Mouse (Mus musculus) spleen, adult 2 months (tissue): ENCODE data around the gene Myl10. TPM values are rescaled to one million over a fixed set of nuclear protein-coding genes. Genes with fewer than 3 reads are reported as not detected.

Experiments
- DNase-seq, 2 experiments: peaks; one replicate each; pipeline versions ENCODE4 v3.0.0 to v3.0.0-alpha.2; 2012 to 2021; ENCODE audit warnings: low spot score in 2 of 2, low read depth in 1 of 2
- H3K27ac ChIP-seq: fragments of 200-500 bp; 2 replicates; pipeline ENCODE4 v1.5.1; 2012; ENCODE audit warnings: low read length, inconsistent platforms; ENCODE audit not compliant: insufficient read depth
- H3K27me3 ChIP-seq: fragments of 200-500 bp; 2 replicates; pipeline ENCODE4 v1.6.1; 2012; ENCODE audit warnings: mild to moderate bottlenecking, moderate library complexity, low read length, inconsistent platforms; ENCODE audit not compliant: control insufficient read depth, insufficient read depth
- H3K36me3 ChIP-seq: fragments of 200-500 bp; 2 replicates; pipeline ENCODE4 v1.6.1; 2012; ENCODE audit warnings: mild to moderate bottlenecking, low read length, inconsistent platforms; ENCODE audit not compliant: control insufficient read depth, insufficient read depth
- H3K4me1 ChIP-seq: fragments of 200-500 bp; 2 replicates; pipeline ENCODE4 v1.6.1; 2011; ENCODE audit warnings: inconsistent platforms; ENCODE audit not compliant: control insufficient read depth, insufficient read depth, insufficient read length
- H3K4me3 ChIP-seq: fragments of 200-500 bp; 2 replicates; pipeline ENCODE4 v1.5.1; 2011; ENCODE audit warnings: mild to moderate bottlenecking, inconsistent platforms; ENCODE audit not compliant: insufficient read depth, insufficient read length; ENCODE audit errors: extremely low read depth
- CTCF ChIP-seq: fragments of 200-500 bp; IDR thresholded peaks from 2 replicates; pipeline ENCODE4 v1.5.1; 2011; ENCODE audit warnings: mild to moderate bottlenecking, inconsistent platforms; ENCODE audit not compliant: insufficient read depth, insufficient read length, insufficient replicate concordance; ENCODE audit errors: extremely low read depth
- POLR2A ChIP-seq: fragments of 200-500 bp; IDR thresholded peaks from 2 replicates; pipeline ENCODE4 v1.6.1; 2011; ENCODE audit warnings: low read depth, low read length, inconsistent platforms
- WGBS: fragments of 180-500 bp; shearing (Covaris S2); methylation state at CpG from one replicate; pipeline ENCODE4 v1.1.7; 2018; 5-methylcytosine and 5-hydroxymethylcytosine counted together
- polyA plus RNA-seq: library from polyadenylated mRNA; depleted of rRNA; stranded (reverse); fragments of >200 nt; gene quantifications from 2 replicates; pipeline ENCODE4 v1.2.3, GENCODE M21; 2012

Gene Myl10
- polyA plus RNA-seq, 1 experiment: not detected

DNA sequence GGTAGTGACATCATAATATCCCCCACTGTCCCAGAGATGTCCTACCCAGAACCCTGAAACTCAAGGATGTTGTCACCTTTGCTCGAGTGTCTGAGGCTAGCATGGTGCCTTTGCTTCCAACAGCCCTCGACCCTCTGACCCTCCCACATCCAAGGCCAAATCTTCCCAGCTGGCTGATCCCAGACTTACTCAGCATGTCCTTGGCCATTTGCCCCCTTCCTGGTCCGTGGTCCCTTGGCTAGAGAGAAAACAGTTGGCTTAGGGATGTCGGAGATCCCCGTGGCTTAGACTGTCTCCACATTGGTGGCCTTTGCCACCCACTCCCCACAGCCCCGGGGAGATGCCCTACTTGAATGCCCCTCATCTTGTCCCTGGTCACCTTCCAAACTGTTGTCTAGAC is 4.1 kb upstream of the Myl10 start:
- H3K4me1 ChIP-seq: no peaks in the 10 kb centered on the region; the same call in 1 of the 2 replicates
- DNase-seq: no peak
- no peak overlapping the region for H3K27ac ChIP-seq
- H3K4me3 ChIP-seq: no peak overlapping the region
- WGBS: 85% methylated on average over 6 of the region's 6 CpGs
- H3K36me3 ChIP-seq: no peaks in the 10 kb centered on the region
- H3K27me3 ChIP-seq: no peaks in the 10 kb centered on the region
- TF ChIP-seq POLR2A: no peak

- Histone ChIP-seq H3K4me1 (no peaks in the 10 kb centered on the region; the same call in 1 of the 2 replicates), H3K4me3 (no peak overlapping the region), H3K27ac (no peak overlapping the region), H3K36me3 (no peaks in the 10 kb centered on the region), H3K27me3 (no peaks in the 10 kb centered on the region)
- WGBS: 13% methylated on average over 3 of the region's 3 CpGs
- TF ChIP-seq CTCF (no peak), POLR2A (no peak)
- DNase-seq: no peak
Measured at GRCm38 (mm10) chr5:136691170-136691569, 1.8 kb upstream of the Myl10 start.

GRCm38 (mm10) chr5:136693418-136693817 is 472 bp downstream of the Myl10 start:
- 17% methylated on average over 7 of the region's 7 CpGs for WGBS
- no peak for TF ChIP-seq POLR2A
- TF ChIP-seq CTCF: no peak
- no peak for DNase-seq
- no peak overlapping the region for H3K27ac ChIP-seq
- H3K4me3 ChIP-seq: no peak overlapping the region
- no peaks in the 10 kb centered on the region for H3K27me3 ChIP-seq
- no peaks in the 10 kb centered on the region; the same call in 1 of the 2 replicates for H3K4me1 ChIP-seq
- no peaks in the 10 kb centered on the region for H3K36me3 ChIP-seq

DNA sequence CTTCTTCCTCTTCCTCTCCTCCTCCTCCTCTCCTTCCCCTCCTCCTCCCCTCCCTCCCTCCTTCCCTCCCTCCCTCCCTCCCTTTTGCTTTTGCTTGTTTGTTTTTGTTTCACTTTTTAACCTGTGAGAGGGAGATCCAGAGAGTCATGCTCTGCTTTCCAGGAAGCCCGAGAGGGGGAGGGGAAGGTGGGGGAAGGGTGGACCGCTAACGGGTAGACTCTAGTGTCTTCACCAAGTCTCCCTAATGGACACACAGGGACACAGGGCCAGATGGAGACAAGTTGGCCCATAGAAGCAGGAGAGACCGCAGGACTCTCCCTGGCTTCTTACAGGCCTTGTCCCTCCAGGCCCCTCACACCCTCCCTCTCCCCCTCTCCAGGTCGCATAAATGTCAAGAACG is 2.0 kb downstream of the Myl10 start:
- H3K36me3 ChIP-seq: no peaks in the 10 kb centered on the region
- no peak overlapping the region for H3K27ac ChIP-seq
- 48% methylated on average over 6 of the region's 6 CpGs for WGBS
- no peak overlapping the region for H3K4me3 ChIP-seq
- H3K4me1 ChIP-seq: no peaks in the 10 kb centered on the region; the same call in 1 of the 2 replicates
- DNase-seq: no peak
- no peaks in the 10 kb centered on the region for H3K27me3 ChIP-seq
- TF ChIP-seq POLR2A (no peak), CTCF (no peak)

- Histone ChIP-seq H3K4me1 (no peaks in the 10 kb centered on the region), H3K36me3 (no peaks in the 10 kb centered on the region), H3K27ac (no peak overlapping the region), H3K4me3 (no peak overlapping the region), H3K27me3 (no peaks in the 10 kb centered on the region)
- no peak for TF ChIP-seq POLR2A
- no peak for TF ChIP-seq CTCF
- no peak for DNase-seq
- 71% methylated on average over 5 of the region's 5 CpGs for WGBS
Measured at GRCm38 (mm10) chr5:136696516-136696915, 3.6 kb downstream of the Myl10 start.

DNA sequence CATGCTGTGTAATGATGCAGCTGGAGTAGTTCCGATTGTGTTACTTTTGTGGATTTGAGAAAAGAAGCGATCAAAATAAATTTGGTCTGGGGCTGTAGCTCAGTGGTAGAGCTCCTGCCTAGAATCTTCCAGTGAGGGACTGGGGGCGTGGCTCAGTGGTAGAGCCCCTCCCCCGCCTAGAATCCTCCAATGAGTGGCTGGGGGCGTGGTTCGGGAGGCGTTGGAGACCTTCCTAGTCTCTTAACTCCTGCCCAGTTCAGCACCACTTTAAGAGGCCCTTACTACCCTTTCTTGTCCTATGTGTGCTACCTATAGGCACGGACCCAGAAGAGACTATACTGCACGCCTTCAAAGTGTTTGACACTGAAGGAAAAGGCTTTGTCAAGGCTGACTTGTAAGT is 4.7 kb downstream of the Myl10 start:
- H3K4me3 ChIP-seq: no peak overlapping the region
- no peak for DNase-seq
- 0 out of 2 replicates have a peak, but pooled peaks cover 3% of the 10 kb centered on the region for H3K4me1 ChIP-seq
- WGBS: 87% methylated on average over 9 of the region's 9 CpGs
- no peaks in the 10 kb centered on the region for H3K27me3 ChIP-seq
- H3K27ac ChIP-seq: no peak overlapping the region
- H3K36me3 ChIP-seq: no peaks in the 10 kb centered on the region
- TF ChIP-seq POLR2A: no peak

GRCm38 (mm10) chr5:136702159-136702725 is 9.3 kb downstream of the Myl10 start:
- DNase-seq: no peak
- 31% methylated on average over 3 of the region's 3 CpGs for WGBS
- Histone ChIP-seq H3K27ac (no peak overlapping the region), H3K27me3 (no peaks in the 10 kb centered on the region), H3K36me3 (no peaks in the 10 kb centered on the region), H3K4me1 (0 out of 2 replicates have a peak, but pooled peaks cover 3% of the 10 kb centered on the region), H3K4me3 (no peak overlapping the region)
- no peak for TF ChIP-seq CTCF
